Mouse (Mus musculus) ES-E14 (cell line): ENCODE measurements at regions not wholly inside any gene's neighbourhood (a gene's known extent, or its start where the extent isn't known, plus 50 kb on each side); places are given as distances from the start of the nearest gene placed in this dataset.

Experiments used
- DNase-seq: peaks from one replicate; pipeline ENCODE4 v3.0.0-alpha.2; 2013; ENCODE audit warnings: low read depth, low spot score
- H3K27ac ChIP-seq: 2 replicates; pipeline ENCODE4 v1.5.1; 2012; ENCODE audit warnings: low read depth, mild to moderate bottlenecking, low read length, moderate library complexity, mixed read lengths; ENCODE audit not compliant: poor library complexity, insufficient read depth, severe bottlenecking
- H3K36me3 ChIP-seq: 2 replicates; pipeline ENCODE4 v1.6.1; 2012; ENCODE audit warnings: mild to moderate bottlenecking, low read length, moderate library complexity, mixed read lengths; ENCODE audit not compliant: control insufficient read depth, poor library complexity, insufficient read depth, severe bottlenecking
- H3K4me1 ChIP-seq, 2 experiments: fragments of 150-350 bp in 1 of 2; sonication (generic) in 1 of 2; 2 replicates each; pipeline ENCODE4 v1.6.1; 2012; ENCODE audit warnings: low read length in 2 of 2, mild to moderate bottlenecking in 1 of 2, mixed read lengths in 1 of 2; ENCODE audit not compliant: control insufficient read depth in 2 of 2, insufficient read depth in 2 of 2, poor library complexity in 1 of 2
- H3K4me3 ChIP-seq, 2 experiments: fragments of 150-350 bp in 1 of 2; sonication (generic) in 1 of 2; 2 replicates each; pipeline ENCODE4 v1.5.1; 2012; ENCODE audit warnings: low read length in 2 of 2, low read depth in 1 of 2, mild to moderate bottlenecking in 1 of 2, mixed read lengths in 1 of 2; ENCODE audit not compliant: insufficient read depth in 1 of 2, poor library complexity in 1 of 2, severe bottlenecking in 1 of 2
- H3K9ac ChIP-seq: 2 replicates; pipeline ENCODE4 v1.6.1; 2012; ENCODE audit warnings: low read depth, mild to moderate bottlenecking, low read length, mixed read lengths; ENCODE audit not compliant: poor library complexity, insufficient read depth, severe bottlenecking
- H3K9me3 ChIP-seq: fragments of 150-350 bp; sonication (generic); 2 replicates; pipeline ENCODE4 v1.6.1; 2012; ENCODE audit warnings: low read depth, mild to moderate bottlenecking, low read length; ENCODE audit not compliant: control insufficient read depth, insufficient read depth
- CHD2 ChIP-seq: IDR thresholded peaks from 2 replicates; pipeline ENCODE4 v1.6.1; 2014; ENCODE audit warnings: mild to moderate bottlenecking, low read depth, low read length, inconsistent platforms
- HCFC1 ChIP-seq: IDR thresholded peaks from 2 replicates; pipeline ENCODE4 v1.6.1; 2012; ENCODE audit warnings: low read length, inconsistent platforms, borderline replicate concordance; ENCODE audit not compliant: insufficient read depth
- MAFK ChIP-seq: IDR thresholded peaks from 2 replicates; pipeline ENCODE4 v1.6.1; 2014; ENCODE audit warnings: mild to moderate bottlenecking, low read depth, low read length, inconsistent platforms; ENCODE audit not compliant: insufficient read depth
- ZC3H11A ChIP-seq: IDR thresholded peaks from 2 replicates; pipeline ENCODE4 v1.6.1; 2012; ENCODE audit warnings: low read depth, mild to moderate bottlenecking, inconsistent platforms, low read length, borderline replicate concordance
- ZNF384 ChIP-seq: IDR thresholded peaks from 2 replicates; pipeline ENCODE4 v1.6.1; 2012; ENCODE audit warnings: low read depth, low read length, inconsistent platforms
- in situ Hi-C, 2 experiments: fragments of 600-800 bp; cut with MboI; formaldehyde crosslinking; loops; one replicate each; pipeline ENCODE4 v1.15.1; 2025; ENCODE audit warnings: low sequenced_read_pairs in 2 of 2, inconsistent platforms in 1 of 2; ENCODE audit not compliant: unreplicated experiment in 2 of 2

DNA sequence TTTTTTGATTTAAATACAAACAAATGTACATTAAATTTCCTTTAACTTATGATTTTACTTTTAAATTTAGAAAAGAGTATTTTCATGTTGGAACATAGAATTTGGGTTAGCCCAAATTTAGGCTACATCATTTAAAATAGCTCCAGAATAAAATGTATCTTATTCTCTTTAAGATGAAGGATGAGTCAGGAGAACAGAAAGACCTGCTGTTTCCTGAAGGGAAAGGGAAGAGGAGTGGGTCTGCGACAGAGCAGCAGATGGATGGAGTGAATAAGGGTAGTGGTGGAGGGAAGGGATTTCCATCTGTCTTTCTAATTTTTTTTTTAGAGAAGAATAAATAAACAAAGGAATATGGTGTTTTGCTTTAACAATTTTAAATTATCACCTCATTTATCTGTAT lies 193.1 kb downstream of the Gm21833 start:
- H3K27ac ChIP-seq: no peak overlapping the region
- in situ Hi-C loops: no loop called here
- TF ChIP-seq CHD2 (no peak), ZC3H11A (no peak), HCFC1 (no peak)
- no peak overlapping the region for H3K4me3 ChIP-seq
- H3K4me1 ChIP-seq: no peaks in the 10 kb centered on the region
- no peaks in the 10 kb centered on the region for H3K36me3 ChIP-seq
- H3K9me3 ChIP-seq: no peaks in the 10 kb centered on the region
- no peak overlapping the region for H3K9ac ChIP-seq
- no peak for DNase-seq

DNA sequence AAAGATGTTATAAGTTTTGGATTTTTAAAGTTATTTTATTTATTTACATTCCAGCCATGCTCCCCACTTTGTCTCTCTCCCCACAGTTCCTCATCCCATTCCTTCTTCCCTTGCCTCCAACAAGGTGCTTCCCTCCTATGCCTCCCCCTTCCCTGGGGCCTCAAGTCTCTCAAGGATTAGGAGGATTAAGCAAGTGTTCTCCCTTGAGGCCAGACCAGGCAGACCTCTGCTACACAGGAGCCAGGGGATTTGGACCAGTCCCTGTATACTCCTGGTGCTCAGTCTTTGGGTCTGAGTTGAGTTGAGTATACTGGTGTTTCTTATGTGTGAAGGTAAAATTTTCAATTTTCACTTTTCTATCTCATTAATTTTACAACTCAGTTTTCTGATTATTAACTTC lies 235.2 kb downstream of the Gm21833 start:
- no peak for TF ChIP-seq ZNF384
- no peak for TF ChIP-seq CHD2
- TF ChIP-seq ZC3H11A: no peak
- no peak for TF ChIP-seq MAFK
- TF ChIP-seq HCFC1: no peak
- in situ Hi-C loops: no loop called here
- DNase-seq: no peak
- Histone ChIP-seq H3K36me3 (no peaks in the 10 kb centered on the region), H3K4me1 (no peaks in the 10 kb centered on the region), H3K9ac (no peak overlapping the region), H3K27ac (no peak overlapping the region), H3K9me3 (no peaks in the 10 kb centered on the region), H3K4me3 (no peak overlapping the region)

- no peak overlapping the region for H3K4me3 ChIP-seq
- H3K9ac ChIP-seq: no peak overlapping the region
- no peak overlapping the region for H3K27ac ChIP-seq
- TF ChIP-seq CHD2 (no peak), HCFC1 (no peak), ZC3H11A (no peak), MAFK (no peak), ZNF384 (no peak)
- H3K9me3 ChIP-seq: no peaks in the 10 kb centered on the region
- no peaks in the 10 kb centered on the region for H3K36me3 ChIP-seq
- in situ Hi-C loops: no loop called here
- no peaks in the 10 kb centered on the region for H3K4me1 ChIP-seq
- DNase-seq: no peak
Observed at GRCm38 (mm10) chr16:83071488-83071887, 243.3 kb downstream of the Gm21833 start.

GRCm38 (mm10) chr16:83092059-83092458 lies 263.9 kb downstream of the Gm21833 start:
- DNase-seq: no peak
- no peak overlapping the region for H3K27ac ChIP-seq
- in situ Hi-C loops: no loop called here
- no peaks in the 10 kb centered on the region for H3K36me3 ChIP-seq
- no peaks in the 10 kb centered on the region for H3K4me1 ChIP-seq
- no peak overlapping the region for H3K4me3 ChIP-seq
- H3K9ac ChIP-seq: no peak overlapping the region
- H3K9me3 ChIP-seq: no peaks in the 10 kb centered on the region
- TF ChIP-seq ZC3H11A: no peak
- TF ChIP-seq CHD2: no peak
- no peak for TF ChIP-seq HCFC1
- TF ChIP-seq ZNF384: no peak
- no peak for TF ChIP-seq MAFK

GRCm38 (mm10) chr16:83111128-83111527 lies 282.9 kb downstream of the Gm21833 start:
- in situ Hi-C loops: no loop called here
- H3K27ac ChIP-seq: no peak overlapping the region
- no peak for DNase-seq
- H3K9ac ChIP-seq: no peak overlapping the region
- no peak for TF ChIP-seq ZNF384
- TF ChIP-seq MAFK: no peak
- TF ChIP-seq ZC3H11A: no peak
- TF ChIP-seq HCFC1: no peak
- no peak for TF ChIP-seq CHD2
- H3K36me3 ChIP-seq: no peaks in the 10 kb centered on the region
- H3K9me3 ChIP-seq: no peaks in the 10 kb centered on the region
- no peak overlapping the region for H3K4me3 ChIP-seq
- no peaks in the 10 kb centered on the region for H3K4me1 ChIP-seq
